Mouse (Mus musculus) kidney, postnatal 0 days (tissue): ENCODE data around the gene Zfp358. TPM values are rescaled to one million over a fixed set of nuclear protein-coding genes. Genes with fewer than 3 reads are reported as not detected.

Experiments used
- ATAC-seq: fragments of 200-750 bp; cut with Nextera tagmentation; replicated peaks from 2 replicates; pipeline ENCODE4 v1.8.0; 2017; ENCODE audit warnings: low read depth, moderate number of reproducible peaks, moderate TSS enrichment, moderate library complexity; ENCODE audit not compliant: low FRiP score
- DNase-seq: peaks from one replicate; pipeline ENCODE4 v3.0.0-alpha.2; 2016; ENCODE audit warnings: low spot score
- H3K27ac ChIP-seq: fragments of 300-500 bp; sonication (generic); 2 replicates; pipeline ENCODE4 v1.5.1; 2014; ENCODE audit warnings: mild to moderate bottlenecking
- H3K27me3 ChIP-seq: fragments of 300-500 bp; sonication (generic); 2 replicates; pipeline ENCODE4 v1.6.1; 2014; ENCODE audit warnings: low read length, mixed read lengths; ENCODE audit not compliant: insufficient read depth
- H3K36me3 ChIP-seq: fragments of 300-500 bp; sonication (generic); 2 replicates; pipeline ENCODE4 v1.6.1; 2014; ENCODE audit warnings: low read length, mixed read lengths; ENCODE audit not compliant: insufficient read depth
- H3K4me1 ChIP-seq: fragments of 300-500 bp; sonication (generic); replicated peaks from 2 replicates; pipeline ENCODE4 v1.6.1; 2014; ENCODE audit warnings: antibody characterized with exemption, low read length, mixed read lengths; ENCODE audit not compliant: insufficient read depth
- H3K4me2 ChIP-seq: fragments of 300-500 bp; sonication (generic); 2 replicates; pipeline ENCODE4 v1.6.1; 2014; ENCODE audit warnings: mild to moderate bottlenecking, low read length, moderate library complexity, mixed read lengths
- H3K4me3 ChIP-seq: fragments of 300-500 bp; sonication (generic); replicated peaks from 2 replicates; pipeline ENCODE4 v1.5.1; 2014; ENCODE audit warnings: low read depth, low read length
- H3K9ac ChIP-seq: fragments of 300-500 bp; sonication (generic); 2 replicates; pipeline ENCODE4 v1.6.1; 2014; ENCODE audit warnings: low read depth, low read length
- H3K9me3 ChIP-seq: fragments of 300-500 bp; sonication (generic); replicated peaks from 2 replicates; pipeline ENCODE4 v1.6.1; 2016; ENCODE audit warnings: low read length, inconsistent platforms, mixed read lengths
- CTCF ChIP-seq: IDR thresholded peaks from 2 replicates; pipeline ENCODE4 v1.5.1; 2016; ENCODE audit warnings: antibody characterized with exemption, low read depth, mild to moderate bottlenecking, moderate library complexity
- WGBS: fragments of 180-500 bp; shearing (Covaris S2); extraction: QIAGEN DNeasy Blood & Tissue Kit; methylation state at CpG from one replicate; pipeline ENCODE4 v1.1.7; 2014; 5-methylcytosine and 5-hydroxymethylcytosine counted together
- polyA plus RNA-seq: library from polyadenylated mRNA; unstranded; fragments of >200 nt; fragmentation: Nextera tagmentation; extraction: Ambion mirVana; gene quantifications from 2 replicates; pipeline ENCODE4 v1.2.1, GENCODE M21; 2015

Gene Zfp358
- polyA plus RNA-seq, 1 experiment from 2014 or later = 45.0 TPM

- WGBS = 5% methylated on average over 32 of the region's 32 CpGs
- H3K4me2 ChIP-seq = peak within 1 kb of the TSS; percentile 59
- peak; percentile 96 for ATAC-seq
These were observed 25.7 kb upstream of the Zfp358 start, which contains the start of gene Pex11g for GRCm38 (mm10) chr8:3467006-3467885. TSS of gene Pex11g (minus strand) at chr8:3467680.

GRCm38 (mm10) chr8:3467886-3468545, 24.9 kb upstream of the Zfp358 start:
- peak overlapping the region; percentile 62 for H3K9ac ChIP-seq
- H3K4me1 ChIP-seq = no peaks in the 10 kb centered on the region; the same call in 1 of the 2 replicates
- 51% methylated on average over 9 of the region's 9 CpGs for WGBS
- peak; percentile 6 for DNase-seq
- H3K4me2 ChIP-seq = peak overlapping the region; percentile 59
- H3K27me3 ChIP-seq = no peaks in the 10 kb centered on the region
- no peak for ATAC-seq
- no peaks in the 10 kb centered on the region for H3K9me3 ChIP-seq
- peak overlapping the region; percentile 39 for H3K4me3 ChIP-seq
- TF ChIP-seq CTCF = no peak
- H3K36me3 ChIP-seq = no peaks in the 10 kb centered on the region
- peak overlapping the region; percentile 70; the same call in 1 of the 2 replicates for H3K27ac ChIP-seq

More at GRCm38 (mm10) chr8:3467006-3467885, 25.7 kb upstream of the Zfp358 start, which contains the start of gene Pex11g:
- peak within 1 kb of the TSS; percentile 70; the same call in 1 of the 2 replicates for H3K27ac ChIP-seq
- H3K4me3 ChIP-seq = peak within 1 kb of the TSS; percentile 39
- H3K36me3 ChIP-seq = no peaks in the 10 kb centered on the region
- peak within 1 kb of the TSS; percentile 62 for H3K9ac ChIP-seq
- peak; percentile 97 for DNase-seq
- H3K4me1 ChIP-seq = no peaks in the 10 kb centered on the region; the same call in 1 of the 2 replicates
- H3K9me3 ChIP-seq = no peaks in the 10 kb centered on the region
- no peak for TF ChIP-seq CTCF
- no peaks in the 10 kb centered on the region for H3K27me3 ChIP-seq

GRCm38 (mm10) chr8:3468838-3469237, 24.1 kb upstream of the Zfp358 start:
- H3K9me3 ChIP-seq = no peaks in the 10 kb centered on the region
- no peak overlapping the region for H3K4me2 ChIP-seq
- WGBS = 97% methylated on average over 1 of the region's 1 CpGs
- no peaks in the 10 kb centered on the region for H3K27me3 ChIP-seq
- H3K9ac ChIP-seq = no peak overlapping the region
- no peak overlapping the region for H3K4me3 ChIP-seq
- H3K4me1 ChIP-seq = no peaks in the 10 kb centered on the region; the same call in 1 of the 2 replicates
- no peaks in the 10 kb centered on the region for H3K36me3 ChIP-seq
- ATAC-seq = no peak
- no peak overlapping the region for H3K27ac ChIP-seq
- no peak for DNase-seq
- peak; percentile 22; the same call in 1 of the 2 replicates for TF ChIP-seq CTCF

GRCm38 (mm10) chr8:3470562-3470961, 22.4 kb upstream of the Zfp358 start, which contains the start of gene Tex45:
TSS of gene Tex45 (plus strand) at chr8:3470862.
- H3K27me3 ChIP-seq = no peaks in the 10 kb centered on the region
- H3K9ac ChIP-seq = no peak within 1 kb of the TSS
- DNase-seq (no peak), ATAC-seq (no peak)
- no peak within 1 kb of the TSS for H3K4me3 ChIP-seq
- H3K36me3 ChIP-seq = no peaks in the 10 kb centered on the region
- H3K27ac ChIP-seq = no peak within 1 kb of the TSS
- H3K4me2 ChIP-seq = no peak within 1 kb of the TSS
- H3K4me1 ChIP-seq = no peaks in the 10 kb centered on the region; the same call in 1 of the 2 replicates
- TF ChIP-seq CTCF = no peak
- no peaks in the 10 kb centered on the region for H3K9me3 ChIP-seq

GRCm38 (mm10) chr8:3475715-3476429, 17.1 kb upstream of the Zfp358 start:
- H3K9me3 ChIP-seq = no peaks in the 10 kb centered on the region

More at GRCm38 (mm10) chr8:3475715-3476429, 17.1 kb upstream of the Zfp358 start:
- WGBS = 24% methylated on average over 37 of the region's 37 CpGs
- Histone ChIP-seq H3K4me3 (peak overlapping the region; percentile 18; the same call in 1 of the 2 replicates), H3K9ac (0 out of 2 replicates have a peak overlapping the region, but pooled peaks have one; percentile 31), H3K27ac (no peak overlapping the region), H3K4me1 (no peaks in the 10 kb centered on the region), H3K27me3 (no peaks in the 10 kb centered on the region), H3K36me3 (no peaks in the 10 kb centered on the region), H3K4me2 (peak overlapping the region; percentile 47)
- no peak for TF ChIP-seq CTCF
- DNase-seq (no peak), ATAC-seq (0 out of 2 replicates have a peak, but pooled peaks have one; percentile 21)
